Mouse (Mus musculus) heart, adult 2 months (tissue): ENCODE results near the gene Smchd1.

ENCODE experiments used
- CTCF ChIP-seq: fragments of 200-600 bp; IDR thresholded peaks from 2 replicates; pipeline ENCODE4 v1.8.1; 2022; ENCODE audit warnings: antibody characterized with exemption, mild to moderate bottlenecking, moderate library complexity
- EP300 ChIP-seq: fragments of 200-500 bp; IDR thresholded peaks from 2 replicates; pipeline ENCODE4 v1.6.1; 2011; ENCODE audit warnings: low read depth, low read length, control low read depth; ENCODE audit not compliant: insufficient read depth

DNA sequence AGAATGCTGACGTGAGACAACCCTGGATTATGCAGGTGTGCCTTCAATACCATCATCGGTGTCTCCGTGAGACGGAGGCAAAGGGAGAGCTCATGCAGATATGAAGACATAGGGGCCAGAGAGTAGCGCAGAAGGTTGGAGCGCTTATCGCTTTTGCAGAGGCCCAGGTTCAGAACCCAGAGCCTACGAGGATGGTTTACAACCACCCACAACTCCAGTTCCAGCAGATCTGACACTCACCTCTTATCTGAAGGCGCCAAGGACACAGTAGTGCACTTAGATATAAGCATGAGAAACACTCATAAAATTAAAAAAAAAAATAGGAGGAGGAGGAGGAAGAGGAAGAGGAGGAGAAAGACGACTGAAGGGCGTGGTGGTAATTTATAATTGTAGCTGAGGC, 35.2 kb upstream of the Smchd1 start:
- TF ChIP-seq EP300 (no peak), CTCF (no peak)
